Mouse (Mus musculus) cerebellum, adult 2 months (tissue): ENCODE measurements around the gene Cryzl1.

Experiments used
- CTCF ChIP-seq: fragments of 200-500 bp; IDR thresholded peaks from 2 replicates; pipeline ENCODE4 v1.5.1; 2011; ENCODE audit warnings: low read depth, mild to moderate bottlenecking, control low read depth, low read length, moderate library complexity, borderline replicate concordance; ENCODE audit not compliant: insufficient read depth
- POLR2A ChIP-seq: fragments of 200-500 bp; IDR thresholded peaks from 2 replicates; pipeline ENCODE4 v1.6.1; 2011; ENCODE audit warnings: low read length, control low read depth, borderline replicate concordance; ENCODE audit not compliant: insufficient read depth

DNA sequence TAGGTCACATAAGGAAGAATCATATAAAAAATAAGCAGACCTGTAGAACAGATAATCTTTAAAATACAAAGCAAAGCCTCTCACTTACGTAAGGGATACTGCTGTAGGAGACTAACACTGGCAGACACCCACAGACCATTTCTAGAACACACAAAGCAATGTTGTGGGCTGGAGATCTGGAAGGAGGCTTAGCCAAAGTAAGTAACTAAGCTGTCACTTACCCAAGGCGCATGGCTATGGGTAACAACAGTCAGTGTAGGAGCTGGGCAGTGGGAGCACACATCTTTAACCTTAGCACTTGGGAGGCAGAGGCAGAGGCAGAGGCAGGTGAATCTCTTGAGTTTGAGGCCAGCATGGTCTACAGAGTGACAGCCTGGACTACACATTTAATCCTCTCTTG, 89.1 kb downstream of the Cryzl1 start:
- TF ChIP-seq CTCF (no peak), POLR2A (no peak)
